Mouse (Mus musculus): Measurements from ENCODE around the gene Sytl3. TPM values are rescaled to one million over a fixed set of nuclear protein-coding genes. Genes with fewer than 3 reads are reported as not detected.
A peak's percentile ranks its signal among the peaks of the same experiment; 100 is the strongest.
"Not testable (repeated sequence)": the region's sequence is repeated elsewhere in the genome, so short reads cannot be mapped to it uniquely, and the experiment has no call there.

The Sytl3 gene
- polyA plus RNA-seq, 1 experiment: 3.7 TPM

DNA sequence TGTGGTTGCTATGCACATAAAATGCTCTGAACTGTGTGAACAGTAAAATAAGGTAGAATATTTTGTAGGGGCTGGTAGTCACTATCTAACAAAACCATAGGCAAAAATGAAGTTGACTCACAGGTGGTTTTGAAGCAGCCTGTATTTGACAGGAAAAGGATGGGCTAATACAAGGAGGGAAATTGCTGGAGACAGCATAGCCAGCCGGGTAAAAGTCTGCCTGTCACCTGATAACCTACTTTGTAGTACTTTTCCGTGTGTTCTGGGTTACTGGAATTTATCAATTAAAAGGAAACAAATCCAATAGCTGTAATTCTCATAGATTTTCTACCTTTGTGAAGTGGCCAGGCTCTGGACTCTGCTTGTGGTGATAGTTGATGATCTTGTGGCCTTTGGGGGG is 54.6 kb downstream of the Sytl3 start:
- not testable (repeated sequence) for H3K27me3 ChIP-seq (replicated peaks; ENCODE audit: control insufficient read depth, insufficient read depth, low read length); DNase-seq; H3K27ac ChIP-seq (ENCODE audit: insufficient read depth, low read depth, low read length)

DNA sequence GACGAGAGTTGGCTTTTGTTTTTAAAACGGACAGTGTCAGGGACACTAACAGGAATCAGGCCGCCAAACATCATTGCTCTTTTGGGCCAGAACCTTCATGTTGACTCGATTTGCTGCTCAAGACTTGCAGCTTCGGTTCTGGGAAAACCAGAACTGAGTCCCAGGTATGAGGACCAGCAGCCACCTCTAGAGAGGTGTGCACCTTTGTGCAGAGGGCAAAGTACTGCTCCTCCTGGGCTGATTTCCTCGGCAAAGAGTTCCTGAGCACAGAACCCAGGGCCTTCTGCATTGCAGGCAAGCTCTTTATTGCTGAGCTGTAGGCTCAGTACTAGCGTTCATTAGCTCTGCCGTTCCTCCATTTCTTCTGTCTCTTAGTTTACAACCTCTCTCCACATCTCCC is 55.1 kb downstream of the Sytl3 start:
- DNase-seq: peak; percentile 56
- H3K27me3 ChIP-seq (replicated peaks; ENCODE audit: control insufficient read depth, insufficient read depth, low read length); H3K27ac ChIP-seq (ENCODE audit: insufficient read depth, low read depth, low read length); H3K4me1 ChIP-seq (ENCODE audit: control insufficient read depth, insufficient read depth, low read length); H3K36me3 ChIP-seq (ENCODE audit: control insufficient read depth, insufficient read depth, low read length); H3K4me3 ChIP-seq (ENCODE audit: insufficient read depth, low read depth, low read length): not testable (repeated sequence)
- 60% methylated on average over 8 of the region's 8 CpGs for WGBS

More for the DNA sequence above, 54.6 kb downstream of the Sytl3 start:
- 42% methylated on average over 2 of the region's 2 CpGs for WGBS
- H3K36me3 ChIP-seq (ENCODE audit: control insufficient read depth, insufficient read depth, low read length); H3K4me1 ChIP-seq (ENCODE audit: control insufficient read depth, insufficient read depth, low read length); H3K4me3 ChIP-seq (ENCODE audit: insufficient read depth, low read depth, low read length): not testable (repeated sequence)

DNA sequence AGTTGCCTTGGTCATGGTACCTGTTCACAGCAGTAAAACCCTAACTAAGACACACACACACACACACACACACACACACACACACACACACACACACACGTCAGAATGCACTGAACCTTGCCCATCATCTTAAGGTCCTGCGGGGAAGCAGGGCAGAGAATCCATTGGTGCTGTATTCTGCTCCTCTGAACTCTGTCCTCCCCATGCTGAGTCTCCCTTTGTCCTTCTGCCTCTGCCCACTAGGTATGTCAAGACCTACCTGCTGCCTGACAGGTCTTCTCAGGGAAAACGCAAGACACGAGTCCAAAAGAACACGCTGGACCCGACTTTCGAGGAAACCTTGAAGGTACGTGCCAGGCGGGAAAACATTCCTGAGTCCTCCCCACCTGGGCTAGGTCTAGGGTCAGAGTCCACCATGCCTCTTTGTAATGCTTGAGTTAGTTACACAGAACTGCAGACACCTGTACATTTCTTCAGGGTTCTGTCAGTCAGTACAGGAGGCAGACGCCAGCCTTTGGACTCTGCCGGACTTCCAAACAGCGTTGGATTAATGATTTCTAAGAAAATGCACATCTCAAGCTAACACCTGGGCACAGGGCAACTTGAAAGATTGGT is 69.2 kb downstream of the Sytl3 start:
- peak; percentile 96 for DNase-seq
- no peak overlapping the region for H3K27ac ChIP-seq (ENCODE audit: insufficient read depth, low read depth, low read length)
- H3K4me1 ChIP-seq (ENCODE audit: control insufficient read depth, insufficient read depth, low read length): peaks cover 8% of the 10 kb centered on the region
- H3K27me3 ChIP-seq (replicated peaks; ENCODE audit: control insufficient read depth, insufficient read depth, low read length): no peaks in the 10 kb centered on the region
- 54% methylated on average over 12 of the region's 12 CpGs for whole genome bisulfite sequencing
- no peak overlapping the region for H3K4me3 ChIP-seq (ENCODE audit: insufficient read depth, low read depth, low read length)
- H3K36me3 ChIP-seq (ENCODE audit: control insufficient read depth, insufficient read depth, low read length): no peaks in the 10 kb centered on the region
- no peak for TF ChIP-seq CTCF (conservative IDR thresholded peaks at IDR 0.05; ENCODE audit: insufficient read depth, insufficient read length, low read depth, low read length)

DNA sequence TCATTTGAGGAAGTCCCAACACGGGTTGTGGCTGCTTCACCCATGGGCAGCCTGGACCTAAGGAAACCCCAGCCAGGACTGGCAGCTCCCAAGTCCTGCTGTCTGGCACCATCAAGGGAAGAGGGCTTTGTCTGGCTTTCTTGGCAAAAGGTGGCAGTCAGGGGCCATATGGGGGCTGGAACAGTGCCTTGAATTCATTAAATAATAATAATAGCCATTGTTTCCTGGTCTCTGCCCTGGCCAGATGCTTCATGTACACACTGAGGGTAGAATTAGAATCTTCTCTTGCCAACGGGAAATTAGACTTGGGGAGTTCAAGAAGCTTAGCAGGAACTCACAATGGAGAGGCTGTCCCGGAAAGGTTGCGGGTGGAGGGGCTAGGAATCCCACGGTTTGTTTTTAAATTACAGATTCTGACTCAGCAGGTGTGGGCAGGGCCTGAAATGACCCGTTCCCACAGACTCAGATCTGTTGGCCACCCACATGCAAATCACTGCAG is 70.4 kb downstream of the Sytl3 start:
- peaks cover 8% of the 10 kb centered on the region for H3K4me1 ChIP-seq (ENCODE audit: control insufficient read depth, insufficient read depth, low read length)
- DNase-seq: no peak
- H3K4me3 ChIP-seq (ENCODE audit: insufficient read depth, low read depth, low read length): no peak overlapping the region
- H3K27ac ChIP-seq (ENCODE audit: insufficient read depth, low read depth, low read length): no peak overlapping the region
- TF ChIP-seq CTCF (conservative IDR thresholded peaks at IDR 0.05; ENCODE audit: insufficient read depth, insufficient read length, low read depth, low read length) (no peak), POLR2A (IDR thresholded peaks at IDR 0.05; ENCODE audit: low read depth, low read length) (no peak)
- H3K36me3 ChIP-seq (ENCODE audit: control insufficient read depth, insufficient read depth, low read length): no peaks in the 10 kb centered on the region
- 15% methylated on average over 6 of the region's 6 CpGs for WGBS
- no peaks in the 10 kb centered on the region for H3K27me3 ChIP-seq (replicated peaks; ENCODE audit: control insufficient read depth, insufficient read depth, low read length)

DNA sequence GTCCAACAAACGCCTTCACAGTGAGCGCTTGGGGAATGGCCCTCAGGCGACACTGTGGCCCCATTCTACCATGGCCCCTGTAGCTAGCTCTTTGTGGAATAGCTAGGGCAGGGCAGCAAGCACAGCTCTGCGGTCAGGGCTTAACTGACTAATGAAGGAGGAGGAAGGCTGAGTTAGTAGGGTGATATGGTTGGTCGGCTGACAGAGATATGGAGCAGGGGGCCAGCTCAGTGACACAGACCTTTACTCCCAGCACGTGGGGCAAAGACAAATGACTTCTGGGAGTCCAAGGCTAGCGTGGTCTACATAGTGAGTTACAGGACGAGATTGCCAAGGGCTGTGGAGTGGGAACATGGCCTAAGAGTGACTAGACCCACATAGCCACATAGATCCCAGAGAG is 72.2 kb downstream of the Sytl3 start:
- DNase-seq: no peak
- Histone ChIP-seq H3K4me3 (ENCODE audit: insufficient read depth, low read depth, low read length) (no peak overlapping the region), H3K36me3 (ENCODE audit: control insufficient read depth, insufficient read depth, low read length) (no peaks in the 10 kb centered on the region), H3K27me3 (replicated peaks; ENCODE audit: control insufficient read depth, insufficient read depth, low read length) (no peaks in the 10 kb centered on the region), H3K27ac (ENCODE audit: insufficient read depth, low read depth, low read length) (peak overlapping the region; percentile 17; the same call in 1 of the 2 replicates), H3K4me1 (ENCODE audit: control insufficient read depth, insufficient read depth, low read length) (peaks cover 26% of the 10 kb centered on the region)
- TF ChIP-seq CTCF (conservative IDR thresholded peaks at IDR 0.05; ENCODE audit: insufficient read depth, insufficient read length, low read depth, low read length): no peak
- 62% methylated on average over 8 of the region's 8 CpGs for WGBS

DNA sequence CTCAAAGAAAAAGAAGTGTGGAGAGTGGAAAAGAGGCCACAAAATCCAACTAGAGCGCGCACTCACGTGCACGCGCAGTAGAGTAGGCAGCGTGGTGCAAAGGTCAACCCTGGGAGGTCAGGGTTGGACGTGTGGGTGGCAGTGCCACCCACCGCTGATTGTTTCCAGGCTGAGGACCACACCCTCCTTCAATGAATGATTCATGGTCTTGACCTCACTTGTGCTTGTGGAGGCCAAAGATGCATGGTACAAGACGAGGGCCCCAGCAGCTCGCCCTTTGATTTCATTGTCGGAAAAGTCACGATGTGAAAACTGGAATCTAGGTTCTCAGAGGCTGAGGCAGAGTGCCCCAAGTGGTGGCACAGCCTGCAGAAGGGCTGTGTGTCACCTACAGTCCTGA is 72.7 kb downstream of the Sytl3 start:
- Histone ChIP-seq H3K4me3 (ENCODE audit: insufficient read depth, low read depth, low read length) (no peak overlapping the region), H3K36me3 (ENCODE audit: control insufficient read depth, insufficient read depth, low read length) (no peaks in the 10 kb centered on the region), H3K4me1 (ENCODE audit: control insufficient read depth, insufficient read depth, low read length) (peaks cover 31% of the 10 kb centered on the region), H3K27me3 (replicated peaks; ENCODE audit: control insufficient read depth, insufficient read depth, low read length) (no peaks in the 10 kb centered on the region), H3K27ac (ENCODE audit: insufficient read depth, low read depth, low read length) (peak overlapping the region; percentile 17; the same call in 1 of the 2 replicates)
- no peak for TF ChIP-seq POLR2A (IDR thresholded peaks at IDR 0.05; ENCODE audit: low read depth, low read length)
- no peak for TF ChIP-seq CTCF (conservative IDR thresholded peaks at IDR 0.05; ENCODE audit: insufficient read depth, insufficient read length, low read depth, low read length)
- peak; percentile 83 for DNase-seq
- WGBS: 60% methylated on average over 12 of the region's 12 CpGs

DNA sequence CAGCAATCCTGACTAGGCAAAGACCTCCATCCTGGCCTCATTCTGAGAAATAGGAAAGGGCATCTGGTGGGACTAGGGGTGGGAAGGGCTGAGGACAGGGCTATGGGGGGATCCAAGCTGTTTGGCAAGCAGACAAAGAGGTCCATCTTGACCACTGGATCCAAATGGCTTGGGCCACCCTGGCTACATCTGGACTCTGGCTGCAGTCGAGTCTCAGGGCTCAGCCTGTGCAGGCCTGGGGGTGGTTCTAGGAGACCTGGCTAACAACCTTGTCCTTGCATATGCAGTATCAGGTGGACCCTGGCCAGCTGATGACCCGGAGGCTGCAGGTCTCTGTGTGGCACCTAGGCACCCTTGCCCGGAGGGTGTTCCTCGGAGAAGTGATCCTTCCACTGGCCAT is 73.8 kb downstream of the Sytl3 start:
- Histone ChIP-seq H3K27ac (ENCODE audit: insufficient read depth, low read depth, low read length) (no peak overlapping the region), H3K4me3 (ENCODE audit: insufficient read depth, low read depth, low read length) (no peak overlapping the region), H3K36me3 (ENCODE audit: control insufficient read depth, insufficient read depth, low read length) (no peaks in the 10 kb centered on the region), H3K4me1 (ENCODE audit: control insufficient read depth, insufficient read depth, low read length) (peaks cover 31% of the 10 kb centered on the region), H3K27me3 (replicated peaks; ENCODE audit: control insufficient read depth, insufficient read depth, low read length) (no peaks in the 10 kb centered on the region)
- WGBS: 92% methylated on average over 4 of the region's 4 CpGs
- no peak for DNase-seq
- no peak for TF ChIP-seq CTCF (conservative IDR thresholded peaks at IDR 0.05; ENCODE audit: insufficient read depth, insufficient read length, low read depth, low read length)
- TF ChIP-seq POLR2A (IDR thresholded peaks at IDR 0.05; ENCODE audit: low read depth, low read length): no peak

Measured in kidney, adult 2 months (tissue).